Comparison of ENCODE assay signal across 27 mouse cellular contexts in genomic region chr6:17580349-17580748, GRCm38 (mm10).
"Had no signal": no experiment of that assay in that cellular context is flagged by ENCODE, and none has a peak within 500 bp of the region (broad histone marks: within the 10 kb centered on the region; RNA-seq: fewer than 3 reads in every experiment).

No protein-coding gene starts in this region.

- H3K4me1 ChIP-seq: heart, embryonic 13.5 days; heart, embryonic 15.5 days; hindbrain, embryonic 15.5 days; limb, embryonic 15.5 days; liver, embryonic 12.5 days had no signal

- H3K27me3 ChIP-seq: heart, embryonic 13.5 days; heart, embryonic 15.5 days; hindbrain, embryonic 13.5 days; hindbrain, embryonic 15.5 days; kidney, embryonic 15.5 days; limb, embryonic 12.5 days; limb, embryonic 15.5 days; liver, embryonic 12.5 days had no signal

- H3K4me3 ChIP-seq: heart, adult 2 months; heart, embryonic 13.5 days; heart, embryonic 15.5 days; hindbrain, embryonic 13.5 days; hindbrain, embryonic 15.5 days; kidney, embryonic 15.5 days; limb, embryonic 12.5 days; limb, embryonic 15.5 days; liver, embryonic 12.5 days had no signal

- H3K27ac ChIP-seq: heart, adult 2 months; heart, embryonic 13.5 days; heart, embryonic 15.5 days; hindbrain, embryonic 13.5 days; hindbrain, embryonic 15.5 days; hindbrain, postnatal 0 days; kidney, embryonic 15.5 days; kidney, postnatal 0 days; limb, embryonic 12.5 days; limb, embryonic 15.5 days; liver, embryonic 12.5 days; liver, embryonic 14.5 days had no signal

- H3K36me3 ChIP-seq: heart, embryonic 13.5 days; heart, embryonic 15.5 days; hindbrain, embryonic 13.5 days; hindbrain, embryonic 15.5 days; limb, embryonic 12.5 days; limb, embryonic 15.5 days; liver, embryonic 12.5 days had no signal

- ATAC-seq: hindbrain, postnatal 0 days; intestine, embryonic 16.5 days; liver, embryonic 12.5 days had no signal

- H3K9me3 ChIP-seq: heart, embryonic 13.5 days; heart, embryonic 15.5 days; hindbrain, embryonic 15.5 days; kidney, embryonic 15.5 days; limb, embryonic 12.5 days; limb, embryonic 15.5 days; liver, embryonic 12.5 days had no signal

- H3K4me2 ChIP-seq: heart, embryonic 11.5 days; heart, embryonic 13.5 days; heart, embryonic 15.5 days; hindbrain, embryonic 13.5 days; hindbrain, embryonic 15.5 days; kidney, embryonic 15.5 days; limb, embryonic 12.5 days; limb, embryonic 15.5 days; liver, embryonic 12.5 days had no signal

- DNase-seq: gastrocnemius, postnatal 14 days; gastrocnemius, postnatal 36 days; heart, adult 11 months; heart, adult 2 months; heart, postnatal 14 days; heart, postnatal 36 days; kidney, adult 11 months; kidney, adult 2 months; kidney, adult 9 months; kidney, postnatal 14 days; kidney, postnatal 36 days; layer of hippocampus, adult 9-11 months; layer of hippocampus, postnatal 36 days; left cerebral cortex, postnatal 4 days had no signal

- H3K9ac ChIP-seq: heart, embryonic 13.5 days; heart, embryonic 15.5 days; hindbrain, embryonic 13.5 days; hindbrain, embryonic 15.5 days; kidney, embryonic 15.5 days; limb, embryonic 12.5 days; limb, embryonic 15.5 days; liver, embryonic 12.5 days; liver, embryonic 14.5 days had no signal
